In genomic region chr10:80139439-80139775, GRCm38 (mm10) we compare ENCODE assay signal across 8 mouse cellular contexts. TPM values are rescaled to one million over a fixed set of nuclear protein-coding genes. Genes with fewer than 3 reads are reported as not detected.
A peak's percentile ranks its signal among the peaks of the same experiment; 100 is the strongest.
DNase-seq lines count a peak whose midpoint lies in the region; ATAC-seq and TF ChIP-seq lines count a peak whose summit lies in the region.

No protein-coding gene starts in this region.

- TF ChIP-seq CTCF in left cerebral cortex, adult 2 months (IDR thresholded peaks at IDR 0.05), result no peak
- TF ChIP-seq CTCF in cortical plate, adult 2 months (IDR thresholded peaks at IDR 0.05; ENCODE audit: extremely low read depth, insufficient read depth, low read length), result no peak

- H3K4me2 ChIP-seq in hindbrain, embryonic 16.5 days (ENCODE audit: low read length), result peak overlapping the region; percentile 75
- peak overlapping the region; percentile 98 for H3K4me2 ChIP-seq in myocyte (ENCODE audit: low read depth)

- ATAC-seq in hindbrain, embryonic 16.5 days, result no peak

- H3K9me3 ChIP-seq in hindbrain, embryonic 16.5 days (ENCODE audit: control insufficient read depth, low read length), result no peaks in the 10 kb centered on the region

- H3K27ac ChIP-seq in left cerebral cortex, adult 2 months, result peak overlapping the region; percentile 99
- peak overlapping the region; percentile 98; the same call in 1 of the 2 replicates for H3K27ac ChIP-seq in cortical plate, adult 2 months (ENCODE audit: insufficient read depth, low read length)
- peak overlapping the region; percentile 92 for H3K27ac ChIP-seq in hindbrain, embryonic 16.5 days (ENCODE audit: low read depth, low read length)

- H3K9ac ChIP-seq in hindbrain, embryonic 16.5 days (ENCODE audit: low read depth, low read length), result peak overlapping the region; percentile 88

- H3K79me2 ChIP-seq in myocyte (ENCODE audit: control insufficient read depth, insufficient read depth), result peaks cover 21% of the 10 kb centered on the region

- peak overlapping the region; percentile 33 for H3ac ChIP-seq in myocyte (ENCODE audit: control insufficient read depth, insufficient read length)

- DNase-seq in left cerebral cortex, adult 2 months (ENCODE audit: extremely low spot score in 1 of 2, low spot score in 2 of 2), result no peak
- DNase-seq in left cerebral cortex, adult 11 months (ENCODE audit: low spot score), result no peak
- DNase-seq in thymus, postnatal 10 days (ENCODE audit: low spot score in 2 of 2), result no peak
- no peak for DNase-seq in spleen, postnatal 14 days (ENCODE audit: low spot score in 2 of 2)
- no peak for DNase-seq in MN1 (ENCODE audit: low spot score)

- H3K27me3 ChIP-seq in hindbrain, embryonic 16.5 days (replicated peaks; ENCODE audit: control insufficient read depth, insufficient read depth, low read length), result no peaks in the 10 kb centered on the region
- H3K27me3 ChIP-seq in myocyte (ENCODE audit: control insufficient read depth, insufficient read depth, insufficient read length), result no peaks in the 10 kb centered on the region

- peaks cover 3% of the 10 kb centered on the region; the same call in 1 of the 2 replicates for H3K4me1 ChIP-seq in cortical plate, adult 2 months (ENCODE audit: control insufficient read depth, insufficient read depth, low read length)
- peaks cover 37% of the 10 kb centered on the region for H3K4me1 ChIP-seq in hindbrain, embryonic 16.5 days (ENCODE audit: control insufficient read depth, insufficient read depth, low read depth, low read length)

- H3K36me3 ChIP-seq in hindbrain, embryonic 16.5 days (ENCODE audit: control insufficient read depth, insufficient read depth, low read length), result peaks cover 18% of the 10 kb centered on the region; the same call in 1 of the 2 replicates
- H3K36me3 ChIP-seq in myocyte (ENCODE audit: control insufficient read depth, insufficient read depth), result peaks cover 6% of the 10 kb centered on the region

- no peak for TF ChIP-seq POLR2A in cortical plate, adult 2 months (IDR thresholded peaks at IDR 0.05; ENCODE audit: extremely low read depth, insufficient read depth, low read length)
- no peak for TF ChIP-seq POLR2A in myocyte (IDR thresholded peaks at IDR 0.05; ENCODE audit: insufficient read length, low read depth)

- H3K4me3 ChIP-seq in left cerebral cortex, adult 2 months, result peak overlapping the region; percentile 73
- peak overlapping the region; percentile 98 for H3K4me3 ChIP-seq in cortical plate, adult 2 months (ENCODE audit: insufficient read depth, low read length)
- H3K4me3 ChIP-seq in hindbrain, embryonic 16.5 days (ENCODE audit: low read length), result peak overlapping the region; percentile 77
- peak overlapping the region; percentile 31 for H3K4me3 ChIP-seq in myocyte

- 0% methylated on average over 8 of the region's 10 CpGs for WGBS in hindbrain, embryonic 16.5 days

- intact Hi-C loops in left cerebral cortex, adult 2 months (cut with DNase I), result loop anchor here (1.0 kb wide), 1 partner anchor 22 kb away; no protein-coding TSS in a partner anchor

TF ChIP-seq in myocyte, 11 proteins besides CTCF, POLR2A, EP300 and RAD21:
- TF ChIP-seq MYOG (IDR thresholded peaks at IDR 0.05; ENCODE audit: control insufficient read depth in 1 of 3, insufficient read depth in 1 of 3, insufficient read length in 2 of 3, low read depth in 2 of 3), result no peak
- no peak for TF ChIP-seq MYOD1 (IDR thresholded peaks at IDR 0.05; ENCODE audit: control insufficient read depth in 1 of 3, insufficient read length in 2 of 3, low read depth in 2 of 3)
- TF ChIP-seq SRF (IDR thresholded peaks at IDR 0.05; ENCODE audit: control insufficient read depth, insufficient read length, low read depth), result no peak
- TF ChIP-seq REST (IDR thresholded peaks at IDR 0.05; ENCODE audit: insufficient read depth, insufficient read length), result no peak
- no peak for TF ChIP-seq USF1 (IDR thresholded peaks at IDR 0.05; ENCODE audit: low read depth)
- TF ChIP-seq E2F4 (IDR thresholded peaks at IDR 0.05; ENCODE audit: insufficient read depth), result no peak
- TF ChIP-seq POLR2AphosphoS2 (IDR thresholded peaks at IDR 0.05; ENCODE audit: insufficient read length, low read depth), result no peak
- no peak for TF ChIP-seq TCF12 (IDR thresholded peaks at IDR 0.05; ENCODE audit: insufficient read depth, poor library complexity, severe bottlenecking)
- TF ChIP-seq MAX (IDR thresholded peaks at IDR 0.05; ENCODE audit: low read depth), result no peak
- no peak for TF ChIP-seq CEBPB (IDR thresholded peaks at IDR 0.05; ENCODE audit: insufficient read depth, poor library complexity, severe bottlenecking)
- TF ChIP-seq TCF3 (IDR thresholded peaks at IDR 0.05; ENCODE audit: insufficient read length, low read depth), result no peak

RNA-seq across cellular contexts. Expression of gene Atp5d, which starts 1.0 kb away (rescaled TPM):
- total RNA-seq in left cerebral cortex, adult 2 months (2021), result 100 to 1,000 TPM; 356 to 366 TPM
- polyA plus RNA-seq in cortical plate, adult 2 months (2012; rRNA removed), result 620 and 641 TPM in 2 replicates
- polyA plus RNA-seq in hindbrain, embryonic 16.5 days (2015; fragmentation: Nextera tagmentation; extraction: Ambion mirVana), result 554 and 581 TPM in 2 replicates
- 1,163 TPM for polyA plus RNA-seq in myocyte (2012; fragmentation: generic; extraction: Trizol)

RNA-seq across cellular contexts. Expression of gene Cbarp, which starts 1.2 kb away (rescaled TPM):
- 100 to 1,000 TPM; 431 to 456 TPM for total RNA-seq in left cerebral cortex, adult 2 months (2021)
- polyA plus RNA-seq in cortical plate, adult 2 months (2012; rRNA removed), result 274 and 285 TPM in 2 replicates
- 98.8 and 130 TPM in 2 replicates for polyA plus RNA-seq in hindbrain, embryonic 16.5 days (2015; fragmentation: Nextera tagmentation; extraction: Ambion mirVana)
- polyA plus RNA-seq in myocyte (2012; fragmentation: generic; extraction: Trizol), result 10.0 TPM

RNA-seq across cellular contexts. Expression of gene Midn, which starts 8.7 kb away (rescaled TPM):
- total RNA-seq in left cerebral cortex, adult 2 months (2021), result 100 to 1,000 TPM in 1 of 2 experiments, 10 to 100 TPM in 1; 80.7 to 127 TPM
- 26.6 and 33.8 TPM in 2 replicates for polyA plus RNA-seq in cortical plate, adult 2 months (2012; rRNA removed)
- polyA plus RNA-seq in hindbrain, embryonic 16.5 days (2015; fragmentation: Nextera tagmentation; extraction: Ambion mirVana), result 16.0 and 16.1 TPM in 2 replicates
- polyA plus RNA-seq in myocyte (2012; fragmentation: generic; extraction: Trizol), result 131 TPM

RNA-seq across cellular contexts. Expression of gene Stk11, which starts 23.8 kb away (rescaled TPM):
- total RNA-seq in left cerebral cortex, adult 2 months (2021), result 100 to 1,000 TPM; 102 to 106 TPM
- polyA plus RNA-seq in cortical plate, adult 2 months (2012; rRNA removed), result 91.8 and 94.2 TPM in 2 replicates
- 17.7 and 18.3 TPM in 2 replicates for polyA plus RNA-seq in hindbrain, embryonic 16.5 days (2015; fragmentation: Nextera tagmentation; extraction: Ambion mirVana)
- 150 TPM for polyA plus RNA-seq in myocyte (2012; fragmentation: generic; extraction: Trizol)

RNA-seq across cellular contexts. Expression of gene Cirbp, which starts 26.4 kb away (rescaled TPM):
- 10 to 100 TPM; 75.8 to 93.0 TPM for total RNA-seq in left cerebral cortex, adult 2 months (2021)
- 150 and 180 TPM in 2 replicates for polyA plus RNA-seq in cortical plate, adult 2 months (2012; rRNA removed)
- polyA plus RNA-seq in hindbrain, embryonic 16.5 days (2015; fragmentation: Nextera tagmentation; extraction: Ambion mirVana), result 288 and 311 TPM in 2 replicates
- polyA plus RNA-seq in myocyte (2012; fragmentation: generic; extraction: Trizol), result 54.2 TPM

Comparison
In these comparisons a context has a peak if more than half of its experiments do, and no peak if none do; other contexts are left out.
1. H3K4me3 ChIP-seq: peak in every context shown above with its lines; median percentile 98 in cortical plate, adult 2 months; 77 in hindbrain, embryonic 16.5 days; 73 in left cerebral cortex, adult 2 months; 31 in myocyte.